Mouse (Mus musculus): ENCODE data around the gene Ppp2r5d.

Ppp2r5d gene

GRCm38 (mm10) chr17:46681466-46682118 lies 23.3 kb downstream of the Ppp2r5d start:
- in situ Hi-C loops (cut with MboI, MseI) = no loop called here

GRCm38 (mm10) chr17:46680760-46681373 lies 24.0 kb downstream of the Ppp2r5d start, which contains the start of gene Klhdc3:
TSS of gene Klhdc3 (minus strand) at chr17:46680914.
- in situ Hi-C loops (cut with MboI, MseI) = no loop called here

- in situ Hi-C loops (cut with MboI, MseI) = no loop called here
Measured at GRCm38 (mm10) chr17:46679843-46680759, 24.8 kb downstream of the Ppp2r5d start.

GRCm38 (mm10) chr17:46678911-46679310 lies 26.0 kb downstream of the Ppp2r5d start:
- in situ Hi-C loops (cut with MboI, MseI) = no loop called here

GRCm38 (mm10) chr17:46678416-46678815 lies 26.5 kb downstream of the Ppp2r5d start, which contains the start of gene Mea1:
TSS of gene Mea1 (plus strand) at chr17:46678793.
- in situ Hi-C loops (cut with MboI, MseI) = no loop called here

GRCm38 (mm10) chr17:46674530-46675283 lies 30.2 kb downstream of the Ppp2r5d start:
- in situ Hi-C loops (cut with MboI, MseI) = no loop called here

- in situ Hi-C loops (cut with MboI, MseI) = no loop called here
Measured at GRCm38 (mm10) chr17:46673850-46674529, 30.9 kb downstream of the Ppp2r5d start, which contains the start of gene Rrp36. TSS of gene Rrp36 (minus strand) at chr17:46674352.

GRCm38 (mm10) chr17:46669911-46670310 lies 35.0 kb downstream of the Ppp2r5d start:
- in situ Hi-C loops (cut with MboI, MseI) = no loop called here

- in situ Hi-C loops (cut with MboI, MseI) = no loop called here
Measured at GRCm38 (mm10) chr17:46667712-46668111, 37.2 kb downstream of the Ppp2r5d start.

GRCm38 (mm10) chr17:46662730-46663129 lies 42.2 kb downstream of the Ppp2r5d start:
- in situ Hi-C loops (cut with MboI, MseI) = no loop called here

GRCm38 (mm10) chr17:46661981-46662380 lies 42.9 kb downstream of the Ppp2r5d start:
- in situ Hi-C loops (cut with MboI, MseI) = no loop called here

- in situ Hi-C loops (cut with MboI, MseI) = no loop called here
Measured at GRCm38 (mm10) chr17:46661351-46661750, 43.6 kb downstream of the Ppp2r5d start.

- in situ Hi-C loops (cut with MboI, MseI) = no loop called here
Measured at GRCm38 (mm10) chr17:46656054-46656453, 48.9 kb downstream of the Ppp2r5d start.

GRCm38 (mm10) chr17:46651755-46652547 lies 53.0 kb downstream of the Ppp2r5d start:
- in situ Hi-C loops (cut with MboI, MseI) = no loop called here

- in situ Hi-C loops (cut with MboI, MseI) = no loop called here
Measured at GRCm38 (mm10) chr17:46651292-46651691, 53.6 kb downstream of the Ppp2r5d start.

GRCm38 (mm10) chr17:46650232-46651031 lies 54.5 kb downstream of the Ppp2r5d start, which contains the start of gene Cul7:
TSS of gene Cul7 (plus strand) at chr17:46650337.
- in situ Hi-C loops (cut with MboI, MseI) = no loop called here

GRCm38 (mm10) chr17:46649811-46650210 lies 55.1 kb downstream of the Ppp2r5d start:
- in situ Hi-C loops (cut with MboI, MseI) = loop anchor here (10.0 kb wide), 1 partner anchor 65 kb away; the partner anchor contains the start of gene Pex6

- in situ Hi-C loops (cut with MboI, MseI) = loop anchor here (10.0 kb wide), 1 partner anchor 66 kb away; the partner anchor contains the start of gene Pex6
Measured at GRCm38 (mm10) chr17:46648436-46648835, 56.5 kb downstream of the Ppp2r5d start.

GRCm38 (mm10) chr17:46647279-46647678 lies 57.6 kb downstream of the Ppp2r5d start:
- in situ Hi-C loops (cut with MboI, MseI) = loop anchor here (10.0 kb wide), 1 partner anchor 68 kb away; the partner anchor contains the start of gene Pex6
